Mouse (Mus musculus): ENCODE measurements around the gene Slc25a10. TPM values are rescaled to one million over a fixed set of nuclear protein-coding genes. Genes with fewer than 3 reads are reported as not detected.
"Not testable (repeated sequence)": the region's sequence is repeated elsewhere in the genome, so short reads cannot be mapped to it uniquely, and the experiment has no call there.

Slc25a10 gene
- polyA plus RNA-seq, 1 experiment from 2014 or later: 54.6 TPM

DNA sequence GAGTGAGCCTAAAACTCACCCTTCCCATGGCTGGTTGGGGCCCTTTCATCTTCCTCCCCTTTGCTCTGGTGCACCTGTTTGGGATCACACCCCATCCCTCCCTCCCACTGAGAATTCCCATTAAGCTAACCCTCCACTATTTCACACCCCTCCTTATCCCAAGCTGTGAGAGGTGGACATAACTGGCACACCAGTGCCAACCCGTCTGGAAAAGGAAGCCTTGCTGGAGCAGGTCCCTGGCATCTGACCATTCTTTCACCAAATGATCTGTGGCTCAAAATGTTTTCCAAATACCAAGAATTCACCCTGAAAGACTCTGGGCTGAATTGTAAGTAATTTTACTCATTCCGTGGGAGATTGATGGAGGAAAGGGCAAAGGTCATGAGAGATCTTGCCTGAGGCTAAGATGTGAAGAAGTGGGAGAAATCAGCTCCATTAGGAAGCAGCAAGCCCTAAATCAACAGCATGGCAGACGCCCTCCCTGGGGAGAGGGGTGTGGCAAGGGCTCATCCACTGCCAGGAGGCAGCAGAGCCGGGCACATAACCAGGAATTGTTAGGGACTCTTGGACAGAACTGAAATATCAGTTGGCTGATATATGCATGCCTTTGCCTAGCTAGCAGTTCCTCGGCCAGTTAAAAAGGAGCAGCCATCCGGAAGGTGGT, 21.3 kb downstream of the Slc25a10 start:
- no peak overlapping the region for H3K9ac ChIP-seq (replicated peaks)
- H3K4me1 ChIP-seq (replicated peaks): peaks cover 17% of the 10 kb centered on the region
- H3K4me2 ChIP-seq: no peak overlapping the region
- H3K9me3 ChIP-seq: no peaks in the 10 kb centered on the region
- H3K4me3 ChIP-seq (replicated peaks): no peak overlapping the region
- no peaks in the 10 kb centered on the region for H3K36me3 ChIP-seq
- WGBS: 30% methylated on average over 6 of the region's 6 CpGs
- ATAC-seq (ENCODE audit: insufficient number of reproducible peaks, insufficient read depth, low FRiP score, low TSS enrichment, low read depth): no peak
- no peaks in the 10 kb centered on the region for H3K27me3 ChIP-seq
- no peak overlapping the region for H3K27ac ChIP-seq

DNA sequence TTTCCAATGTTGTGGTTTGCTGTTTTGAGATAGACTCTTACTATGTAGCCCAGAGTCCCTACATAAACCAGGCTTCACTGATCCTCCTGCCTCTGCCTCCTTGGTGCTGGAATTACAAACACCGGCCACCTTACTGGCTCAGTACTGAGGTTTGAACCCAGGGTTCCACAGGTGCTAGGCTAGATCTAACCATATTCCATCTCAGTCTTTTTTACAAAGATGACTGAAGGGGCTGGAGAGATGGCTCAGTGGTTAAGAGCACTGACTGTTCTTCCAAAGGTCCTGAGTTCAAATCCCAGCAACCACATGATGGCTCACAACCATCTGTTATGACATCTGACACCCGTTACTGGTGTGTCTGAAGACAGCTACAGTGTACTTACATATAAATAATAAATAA, 22.6 kb downstream of the Slc25a10 start:
- H3K27ac ChIP-seq; H3K4me3 ChIP-seq (replicated peaks); H3K9ac ChIP-seq (replicated peaks); ATAC-seq (ENCODE audit: insufficient number of reproducible peaks, insufficient read depth, low FRiP score, low TSS enrichment, low read depth); H3K4me2 ChIP-seq; H3K27me3 ChIP-seq; H3K9me3 ChIP-seq; H3K36me3 ChIP-seq: not testable (repeated sequence)
- 88% methylated on average over 2 of the region's 2 CpGs for WGBS
- peaks cover 17% of the 10 kb centered on the region for H3K4me1 ChIP-seq (replicated peaks)

DNA sequence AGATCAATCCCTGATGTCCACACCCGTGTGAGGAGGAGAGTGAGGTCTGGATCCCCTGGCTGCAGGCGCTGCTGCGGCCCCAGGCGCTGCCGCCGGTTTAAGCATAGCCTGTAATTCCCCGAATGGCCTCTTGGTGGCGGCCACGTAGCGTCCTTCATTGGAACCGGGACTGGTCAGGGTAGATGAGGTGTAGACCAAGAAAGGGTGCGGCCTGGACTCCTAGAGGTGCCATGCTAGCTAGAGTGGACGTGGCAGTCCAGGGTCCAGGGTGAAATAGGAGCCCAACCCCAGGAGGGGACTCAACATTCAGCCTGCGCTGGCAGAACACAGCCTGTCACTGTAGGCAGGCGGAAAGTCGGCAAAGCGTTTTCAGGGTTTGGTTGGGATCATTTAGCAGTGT, 24.0 kb downstream of the Slc25a10 start:
- ATAC-seq (ENCODE audit: insufficient number of reproducible peaks, insufficient read depth, low FRiP score, low TSS enrichment, low read depth): peak; percentile 73; the same call in 1 of the 2 replicates
- H3K4me2 ChIP-seq: no peak overlapping the region
- no peak overlapping the region for H3K9ac ChIP-seq (replicated peaks)
- H3K4me1 ChIP-seq (replicated peaks): peaks cover 21% of the 10 kb centered on the region
- WGBS: 18% methylated on average over 17 of the region's 17 CpGs
- H3K27ac ChIP-seq: no peak overlapping the region
- H3K9me3 ChIP-seq: no peaks in the 10 kb centered on the region
- no peak overlapping the region for H3K4me3 ChIP-seq (replicated peaks)
- H3K27me3 ChIP-seq: no peaks in the 10 kb centered on the region
- H3K36me3 ChIP-seq: no peaks in the 10 kb centered on the region

DNA sequence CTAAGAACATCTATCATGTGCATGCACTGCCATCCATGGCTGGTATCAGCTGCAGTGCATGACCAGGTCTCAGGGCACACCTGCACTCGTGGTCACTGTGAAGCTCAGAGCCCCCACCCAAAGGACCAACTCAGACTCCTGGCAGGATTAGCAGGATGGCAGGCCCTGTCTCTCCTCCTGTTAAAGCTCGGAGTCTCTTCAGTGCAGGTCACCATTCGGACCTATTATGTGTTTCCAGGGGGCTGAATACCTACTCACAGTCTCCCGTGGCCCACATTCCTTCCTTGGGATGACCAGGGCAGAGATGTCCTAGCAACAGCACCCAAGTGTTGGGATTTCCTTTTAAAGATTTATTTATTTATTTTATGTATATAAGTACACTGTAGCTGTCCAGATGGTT, 25.5 kb downstream of the Slc25a10 start:
- Histone ChIP-seq H3K27me3 (no peaks in the 10 kb centered on the region), H3K4me1 (replicated peaks) (peaks cover 13% of the 10 kb centered on the region), H3K9ac (replicated peaks) (no peak overlapping the region), H3K4me3 (replicated peaks) (no peak overlapping the region), H3K9me3 (no peaks in the 10 kb centered on the region), H3K27ac (no peak overlapping the region), H3K36me3 (no peaks in the 10 kb centered on the region), H3K4me2 (no peak overlapping the region)
- no peak for ATAC-seq (ENCODE audit: insufficient number of reproducible peaks, insufficient read depth, low FRiP score, low TSS enrichment, low read depth)
- 83% methylated on average over 4 of the region's 4 CpGs for WGBS

DNA sequence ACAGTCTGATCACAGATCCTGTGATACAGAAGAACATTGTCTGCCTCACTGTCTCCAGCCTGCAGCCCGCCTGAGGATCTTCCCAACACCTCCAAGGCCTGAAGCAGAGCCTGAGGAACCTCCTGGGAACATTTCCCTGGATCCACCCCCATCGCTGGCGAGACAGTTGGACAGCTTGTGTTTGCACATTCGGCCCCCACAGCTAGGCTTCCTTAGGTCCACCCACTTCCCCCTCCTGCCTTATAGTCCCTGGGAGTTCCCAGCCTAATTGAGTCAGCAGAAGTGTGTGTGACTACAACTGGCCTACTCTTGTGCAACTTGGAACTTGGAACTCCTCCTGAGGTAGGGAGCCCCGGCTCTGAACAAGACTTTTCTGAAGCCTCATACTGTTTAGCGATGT, 26.4 kb downstream of the Slc25a10 start:
- H3K36me3 ChIP-seq: no peaks in the 10 kb centered on the region
- no peak overlapping the region for H3K4me2 ChIP-seq
- H3K9me3 ChIP-seq: no peaks in the 10 kb centered on the region
- no peak overlapping the region for H3K4me3 ChIP-seq (replicated peaks)
- ATAC-seq (ENCODE audit: insufficient number of reproducible peaks, insufficient read depth, low FRiP score, low TSS enrichment, low read depth): no peak
- H3K27me3 ChIP-seq: no peaks in the 10 kb centered on the region
- no peak overlapping the region for H3K9ac ChIP-seq (replicated peaks)
- H3K27ac ChIP-seq: no peak overlapping the region
- peaks cover 13% of the 10 kb centered on the region for H3K4me1 ChIP-seq (replicated peaks)
- WGBS: 68% methylated on average over 6 of the region's 6 CpGs

DNA sequence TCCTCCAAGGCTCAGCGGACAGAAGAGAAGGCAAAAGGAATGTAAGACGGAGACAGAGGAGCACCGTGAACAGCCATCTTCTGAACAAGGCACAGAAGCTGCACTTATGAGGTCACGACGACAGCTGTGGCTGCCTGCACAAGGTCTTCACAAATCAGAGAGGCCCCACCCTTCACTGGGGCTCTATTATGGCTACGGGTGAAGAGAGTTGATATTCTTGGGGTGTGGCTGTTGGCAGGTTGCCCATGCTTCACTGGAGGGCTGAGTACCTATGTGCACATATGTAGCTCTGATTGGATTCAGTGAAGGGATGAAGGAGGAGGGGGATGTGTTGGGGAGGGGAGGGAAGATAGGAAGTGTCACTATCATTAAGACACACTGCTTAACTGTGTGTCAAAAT, 26.9 kb downstream of the Slc25a10 start:
- no peaks in the 10 kb centered on the region for H3K27me3 ChIP-seq
- H3K9ac ChIP-seq (replicated peaks): no peak overlapping the region
- no peak overlapping the region for H3K4me2 ChIP-seq
- no peak overlapping the region for H3K4me3 ChIP-seq (replicated peaks)
- peaks cover 13% of the 10 kb centered on the region for H3K4me1 ChIP-seq (replicated peaks)
- ATAC-seq (ENCODE audit: insufficient number of reproducible peaks, insufficient read depth, low FRiP score, low TSS enrichment, low read depth): no peak
- WGBS: 73% methylated on average over 6 of the region's 6 CpGs
- H3K9me3 ChIP-seq: no peaks in the 10 kb centered on the region
- no peak overlapping the region for H3K27ac ChIP-seq
- H3K36me3 ChIP-seq: no peaks in the 10 kb centered on the region

DNA sequence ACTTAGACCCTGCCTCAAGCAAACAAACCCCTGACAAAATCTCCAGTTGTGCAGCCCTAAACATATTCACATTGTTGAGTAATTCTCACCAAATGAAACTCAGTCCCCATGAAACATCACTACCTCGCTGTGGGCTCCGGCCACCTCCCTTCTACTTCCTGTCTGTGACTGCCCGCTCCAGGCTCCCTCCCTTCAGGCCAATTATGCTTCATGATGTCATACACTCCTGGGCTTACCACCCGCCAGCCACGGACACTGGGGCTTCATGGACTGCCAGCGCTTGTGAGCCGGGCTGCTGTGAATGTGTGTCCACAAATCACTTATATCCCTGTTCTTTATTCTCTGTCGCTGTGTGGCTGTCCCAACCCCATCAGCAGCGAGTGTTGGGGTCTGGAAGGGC, 28.1 kb downstream of the Slc25a10 start:
- Histone ChIP-seq H3K4me2 (peak overlapping the region; percentile 17; the same call in 1 of the 2 replicates), H3K4me3 (replicated peaks) (no peak overlapping the region), H3K9ac (replicated peaks) (no peak overlapping the region; the same call in 1 of the 2 replicates), H3K27ac (no peak overlapping the region), H3K36me3 (no peaks in the 10 kb centered on the region), H3K9me3 (no peaks in the 10 kb centered on the region), H3K27me3 (no peaks in the 10 kb centered on the region), H3K4me1 (replicated peaks) (peaks cover 13% of the 10 kb centered on the region)
- WGBS: 29% methylated on average over 9 of the region's 9 CpGs
- ATAC-seq (ENCODE audit: insufficient number of reproducible peaks, insufficient read depth, low FRiP score, low TSS enrichment, low read depth): no peak

DNA sequence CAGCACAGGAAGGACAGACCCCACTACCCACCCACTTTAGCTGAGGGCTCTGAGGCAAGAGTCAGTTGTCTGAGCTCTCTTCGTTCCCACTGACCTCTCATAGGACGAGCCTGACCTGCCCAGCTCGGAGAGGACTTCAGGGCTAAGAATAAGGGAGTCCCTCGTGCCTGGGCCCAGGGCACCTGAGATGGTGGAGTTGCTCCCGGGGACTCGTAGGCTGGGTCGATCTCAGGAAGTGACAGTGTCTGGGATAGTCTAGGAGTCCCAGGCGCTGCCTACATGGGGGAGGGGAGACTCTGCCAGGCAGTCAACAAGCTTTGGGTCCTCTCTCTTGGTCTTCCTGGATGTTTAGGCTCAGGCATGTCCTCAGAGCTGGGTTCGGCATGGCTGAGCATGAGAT, 28.9 kb downstream of the Slc25a10 start:
- no peak overlapping the region for H3K4me2 ChIP-seq
- peaks cover 13% of the 10 kb centered on the region for H3K4me1 ChIP-seq (replicated peaks)
- no peak overlapping the region for H3K27ac ChIP-seq
- H3K9me3 ChIP-seq: no peaks in the 10 kb centered on the region
- no peaks in the 10 kb centered on the region for H3K27me3 ChIP-seq
- H3K9ac ChIP-seq (replicated peaks): no peak overlapping the region; the same call in 1 of the 2 replicates
- H3K36me3 ChIP-seq: no peaks in the 10 kb centered on the region
- H3K4me3 ChIP-seq (replicated peaks): no peak overlapping the region
- WGBS: 75% methylated on average over 9 of the region's 9 CpGs
- no peak for ATAC-seq (ENCODE audit: insufficient number of reproducible peaks, insufficient read depth, low FRiP score, low TSS enrichment, low read depth)

DNA sequence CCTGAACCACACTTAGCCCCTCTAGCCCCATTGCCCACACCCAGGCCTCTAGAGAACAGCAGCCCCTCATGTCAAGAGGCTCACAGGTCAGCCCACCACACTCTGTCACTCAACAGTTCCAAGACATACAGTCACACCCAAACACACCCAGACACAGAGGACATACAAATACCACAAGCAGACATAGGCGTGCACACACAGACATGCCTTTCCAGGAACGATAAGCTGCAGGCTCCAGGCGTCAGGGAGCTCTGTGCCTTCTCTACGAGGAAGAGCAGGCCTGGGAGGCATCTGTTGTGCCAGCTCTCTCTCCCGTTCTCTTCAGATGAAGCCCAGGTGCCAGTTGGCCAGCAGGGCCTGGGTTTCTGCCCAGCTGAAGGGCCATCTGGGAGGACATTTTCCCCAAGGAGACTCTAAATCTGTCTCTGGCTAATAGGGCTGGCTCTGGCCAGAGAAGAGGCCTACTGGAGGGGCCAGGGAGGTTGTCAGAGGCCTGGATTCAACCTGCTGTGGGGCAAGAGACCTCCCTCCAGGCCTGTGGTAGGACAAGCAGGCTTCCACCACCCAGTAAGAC, 29.4 kb downstream of the Slc25a10 start:
- no peak overlapping the region for H3K9ac ChIP-seq (replicated peaks)

DNA sequence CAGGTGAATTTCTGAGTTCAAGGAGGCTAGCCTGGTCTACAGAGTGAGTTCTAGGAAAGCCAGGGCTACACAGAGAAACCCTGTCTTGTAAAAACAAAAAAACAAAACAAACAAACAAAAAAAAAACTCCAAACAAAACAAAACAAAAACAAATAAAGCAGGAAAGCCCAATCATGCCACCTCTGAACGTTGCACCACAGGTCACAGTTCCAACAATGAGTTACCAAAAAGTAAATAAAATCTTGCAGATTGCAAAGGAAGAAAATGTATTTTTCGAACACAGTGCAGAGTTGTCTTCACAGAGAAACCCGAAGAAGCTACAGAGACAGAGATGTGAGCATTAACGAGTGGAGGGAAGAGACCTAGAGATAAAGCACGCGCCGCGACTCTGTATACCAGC, 30.9 kb downstream of the Slc25a10 start:
- no peak overlapping the region for H3K4me2 ChIP-seq
- H3K36me3 ChIP-seq: no peaks in the 10 kb centered on the region
- peaks cover 2% of the 10 kb centered on the region for H3K27me3 ChIP-seq
- no peak overlapping the region for H3K9ac ChIP-seq (replicated peaks)
- no peak overlapping the region for H3K27ac ChIP-seq
- H3K9me3 ChIP-seq: no peaks in the 10 kb centered on the region
- no peak for ATAC-seq (ENCODE audit: insufficient number of reproducible peaks, insufficient read depth, low FRiP score, low TSS enrichment, low read depth)
- H3K4me1 ChIP-seq (replicated peaks): peaks cover 8% of the 10 kb centered on the region; the same call in 1 of the 2 replicates
- H3K4me3 ChIP-seq (replicated peaks): no peak overlapping the region
- WGBS: 88% methylated on average over 8 of the region's 8 CpGs

More for the DNA sequence above, 29.4 kb downstream of the Slc25a10 start:
- Histone ChIP-seq H3K4me3 (replicated peaks) (no peak overlapping the region), H3K9me3 (no peaks in the 10 kb centered on the region), H3K4me1 (replicated peaks) (peaks cover 8% of the 10 kb centered on the region; the same call in 1 of the 2 replicates), H3K27ac (no peak overlapping the region), H3K4me2 (no peak overlapping the region), H3K36me3 (no peaks in the 10 kb centered on the region), H3K27me3 (no peaks in the 10 kb centered on the region)
- 78% methylated on average over 5 of the region's 5 CpGs for WGBS
- no peak for ATAC-seq (ENCODE audit: insufficient number of reproducible peaks, insufficient read depth, low FRiP score, low TSS enrichment, low read depth)

DNA sequence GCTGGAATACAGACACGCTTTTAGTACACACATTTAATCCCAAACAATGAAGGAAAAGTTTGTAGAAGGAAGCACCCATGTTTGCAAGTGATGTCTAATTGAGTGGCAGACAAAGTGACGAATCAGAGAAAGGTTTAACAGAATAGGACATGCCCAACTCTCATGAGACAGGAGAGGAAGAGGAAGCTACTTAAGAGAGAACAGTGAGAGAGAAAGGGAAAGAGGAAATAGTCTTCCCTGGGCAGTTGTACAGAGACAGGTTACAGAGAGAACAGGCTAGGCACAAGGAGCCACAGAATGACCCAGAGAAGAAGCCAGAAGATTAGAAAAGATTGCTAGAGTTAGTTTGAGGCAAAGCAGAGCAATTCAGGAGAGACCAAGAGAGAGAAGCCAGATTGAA, 34.3 kb downstream of the Slc25a10 start:
- 85% methylated on average over 2 of the region's 2 CpGs for WGBS

More for the DNA sequence above, 34.3 kb downstream of the Slc25a10 start:
- no peak overlapping the region for H3K4me2 ChIP-seq
- H3K9ac ChIP-seq (replicated peaks): no peak overlapping the region
- peaks cover 36% of the 10 kb centered on the region for H3K27me3 ChIP-seq
- peaks cover 11% of the 10 kb centered on the region for H3K4me1 ChIP-seq (replicated peaks)
- ATAC-seq (ENCODE audit: insufficient number of reproducible peaks, insufficient read depth, low FRiP score, low TSS enrichment, low read depth): no peak
- no peaks in the 10 kb centered on the region for H3K36me3 ChIP-seq
- H3K9me3 ChIP-seq: no peaks in the 10 kb centered on the region
- H3K4me3 ChIP-seq (replicated peaks): no peak overlapping the region
- no peak overlapping the region for H3K27ac ChIP-seq
